Mouse (Mus musculus): ENCODE results near the gene D430042O09Rik. TPM values are rescaled to one million over a fixed set of nuclear protein-coding genes. Genes with fewer than 3 reads are reported as not detected.

D430042O09Rik gene
- polyA plus RNA-seq, 1 experiment from 2014 or later: 7.2 TPM

- H3K9ac ChIP-seq: no peak overlapping the region
- H3K4me2 ChIP-seq (replicated peaks): no peak overlapping the region
- no peak overlapping the region for H3K4me3 ChIP-seq (replicated peaks; ENCODE audit: low read length)
- no peaks in the 10 kb centered on the region for H3K9me3 ChIP-seq (ENCODE audit: control insufficient read depth, low read length)
- WGBS: 42% methylated on average over 5 of the region's 5 CpGs
- no peaks in the 10 kb centered on the region for H3K36me3 ChIP-seq (replicated peaks; ENCODE audit: control insufficient read depth, insufficient read depth)
- no peak for ATAC-seq (ENCODE audit: low FRiP score)
- peaks cover 9% of the 10 kb centered on the region for H3K4me1 ChIP-seq (replicated peaks; ENCODE audit: control insufficient read depth, insufficient read depth, low read length)
- peak; percentile 44 for DNase-seq (ENCODE audit: low spot score)
- H3K27ac ChIP-seq: no peak overlapping the region
- no peaks in the 10 kb centered on the region for H3K27me3 ChIP-seq (ENCODE audit: control insufficient read depth, insufficient read depth, low read length)
Observed at GRCm38 (mm10) chr7:125723189-125723972, 15.7 kb downstream of the D430042O09Rik start.

- Histone ChIP-seq H3K27me3 (ENCODE audit: control insufficient read depth, insufficient read depth, low read length) (no peaks in the 10 kb centered on the region), H3K9ac (no peak overlapping the region), H3K4me1 (replicated peaks; ENCODE audit: control insufficient read depth, insufficient read depth, low read length) (peaks cover 8% of the 10 kb centered on the region; the same call in 1 of the 2 replicates), H3K4me2 (replicated peaks) (no peak overlapping the region), H3K27ac (no peak overlapping the region), H3K9me3 (ENCODE audit: control insufficient read depth, low read length) (no peaks in the 10 kb centered on the region), H3K4me3 (replicated peaks; ENCODE audit: low read length) (no peak overlapping the region), H3K36me3 (replicated peaks; ENCODE audit: control insufficient read depth, insufficient read depth) (no peaks in the 10 kb centered on the region)
- DNase-seq (ENCODE audit: low spot score): no peak
- no peak for ATAC-seq (ENCODE audit: low FRiP score)
Observed at GRCm38 (mm10) chr7:125731679-125732078, 24.0 kb downstream of the D430042O09Rik start.

- WGBS: 93% methylated on average over 4 of the region's 4 CpGs
- ATAC-seq (ENCODE audit: low FRiP score): no peak
Observed at GRCm38 (mm10) chr7:125733791-125734190, 26.1 kb downstream of the D430042O09Rik start.

GRCm38 (mm10) chr7:125736366-125737015 lies 28.8 kb downstream of the D430042O09Rik start:
- Histone ChIP-seq H3K9ac (no peak overlapping the region), H3K36me3 (replicated peaks; ENCODE audit: control insufficient read depth, insufficient read depth) (no peaks in the 10 kb centered on the region), H3K27me3 (ENCODE audit: control insufficient read depth, insufficient read depth, low read length) (no peaks in the 10 kb centered on the region), H3K4me3 (replicated peaks; ENCODE audit: low read length) (no peak overlapping the region), H3K27ac (no peak overlapping the region), H3K9me3 (ENCODE audit: control insufficient read depth, low read length) (no peaks in the 10 kb centered on the region), H3K4me1 (replicated peaks; ENCODE audit: control insufficient read depth, insufficient read depth, low read length) (peaks cover 3% of the 10 kb centered on the region; the same call in 1 of the 2 replicates), H3K4me2 (replicated peaks) (no peak overlapping the region)
- 89% methylated on average over 4 of the region's 4 CpGs for WGBS
- DNase-seq (ENCODE audit: low spot score) (no peak), ATAC-seq (ENCODE audit: low FRiP score) (no peak)

More at GRCm38 (mm10) chr7:125733791-125734190, 26.1 kb downstream of the D430042O09Rik start:
- Histone ChIP-seq H3K4me3 (replicated peaks; ENCODE audit: low read length) (no peak overlapping the region), H3K27ac (no peak overlapping the region), H3K9ac (no peak overlapping the region), H3K9me3 (ENCODE audit: control insufficient read depth, low read length) (no peaks in the 10 kb centered on the region), H3K27me3 (ENCODE audit: control insufficient read depth, insufficient read depth, low read length) (no peaks in the 10 kb centered on the region), H3K4me1 (replicated peaks; ENCODE audit: control insufficient read depth, insufficient read depth, low read length) (peaks cover 8% of the 10 kb centered on the region; the same call in 1 of the 2 replicates), H3K36me3 (replicated peaks; ENCODE audit: control insufficient read depth, insufficient read depth) (no peaks in the 10 kb centered on the region), H3K4me2 (replicated peaks) (no peak overlapping the region)
- no peak for DNase-seq (ENCODE audit: low spot score)

GRCm38 (mm10) chr7:125740521-125740920 lies 32.8 kb downstream of the D430042O09Rik start:
- WGBS: 84% methylated on average over 2 of the region's 2 CpGs
- no peaks in the 10 kb centered on the region for H3K27me3 ChIP-seq (ENCODE audit: control insufficient read depth, insufficient read depth, low read length)
- H3K36me3 ChIP-seq (replicated peaks; ENCODE audit: control insufficient read depth, insufficient read depth): no peaks in the 10 kb centered on the region
- no peaks in the 10 kb centered on the region for H3K4me1 ChIP-seq (replicated peaks; ENCODE audit: control insufficient read depth, insufficient read depth, low read length)
- DNase-seq (ENCODE audit: low spot score): no peak
- H3K9me3 ChIP-seq (ENCODE audit: control insufficient read depth, low read length): no peaks in the 10 kb centered on the region
- H3K4me3 ChIP-seq (replicated peaks; ENCODE audit: low read length): no peak overlapping the region
- H3K4me2 ChIP-seq (replicated peaks): no peak overlapping the region
- ATAC-seq (ENCODE audit: low FRiP score): no peak
- H3K9ac ChIP-seq: no peak overlapping the region
- no peak overlapping the region for H3K27ac ChIP-seq

GRCm38 (mm10) chr7:125741271-125741703 lies 33.6 kb downstream of the D430042O09Rik start:
- no peaks in the 10 kb centered on the region for H3K36me3 ChIP-seq (replicated peaks; ENCODE audit: control insufficient read depth, insufficient read depth)
- no peak overlapping the region for H3K27ac ChIP-seq
- H3K4me3 ChIP-seq (replicated peaks; ENCODE audit: low read length): no peak overlapping the region
- no peaks in the 10 kb centered on the region for H3K27me3 ChIP-seq (ENCODE audit: control insufficient read depth, insufficient read depth, low read length)
- no peak for ATAC-seq (ENCODE audit: low FRiP score)
- no peak overlapping the region for H3K4me2 ChIP-seq (replicated peaks)
- 77% methylated on average over 1 of the region's 1 CpGs for WGBS
- H3K9me3 ChIP-seq (ENCODE audit: control insufficient read depth, low read length): no peaks in the 10 kb centered on the region
- no peak overlapping the region for H3K9ac ChIP-seq
- no peaks in the 10 kb centered on the region for H3K4me1 ChIP-seq (replicated peaks; ENCODE audit: control insufficient read depth, insufficient read depth, low read length)
- no peak for DNase-seq (ENCODE audit: low spot score)

GRCm38 (mm10) chr7:125744774-125745173 lies 37.1 kb downstream of the D430042O09Rik start:
- ATAC-seq (ENCODE audit: low FRiP score) (no peak), DNase-seq (ENCODE audit: low spot score) (no peak)
- WGBS: 92% methylated on average over 1 of the region's 1 CpGs
- Histone ChIP-seq H3K27ac (no peak overlapping the region), H3K27me3 (ENCODE audit: control insufficient read depth, insufficient read depth, low read length) (no peaks in the 10 kb centered on the region), H3K9ac (no peak overlapping the region), H3K9me3 (ENCODE audit: control insufficient read depth, low read length) (no peaks in the 10 kb centered on the region), H3K4me3 (replicated peaks; ENCODE audit: low read length) (no peak overlapping the region), H3K36me3 (replicated peaks; ENCODE audit: control insufficient read depth, insufficient read depth) (no peaks in the 10 kb centered on the region), H3K4me1 (replicated peaks; ENCODE audit: control insufficient read depth, insufficient read depth, low read length) (no peaks in the 10 kb centered on the region), H3K4me2 (replicated peaks) (no peak overlapping the region)

GRCm38 (mm10) chr7:125746621-125747315 lies 39.1 kb downstream of the D430042O09Rik start:
- ATAC-seq (ENCODE audit: low FRiP score) (no peak), DNase-seq (ENCODE audit: low spot score) (no peak)
- Histone ChIP-seq H3K4me1 (replicated peaks; ENCODE audit: control insufficient read depth, insufficient read depth, low read length) (no peaks in the 10 kb centered on the region), H3K9ac (no peak overlapping the region), H3K27me3 (ENCODE audit: control insufficient read depth, insufficient read depth, low read length) (no peaks in the 10 kb centered on the region), H3K27ac (no peak overlapping the region), H3K9me3 (ENCODE audit: control insufficient read depth, low read length) (no peaks in the 10 kb centered on the region), H3K4me3 (replicated peaks; ENCODE audit: low read length) (no peak overlapping the region), H3K4me2 (replicated peaks) (no peak overlapping the region), H3K36me3 (replicated peaks; ENCODE audit: control insufficient read depth, insufficient read depth) (no peaks in the 10 kb centered on the region)
- 85% methylated on average over 2 of the region's 2 CpGs for WGBS

- H3K4me1 ChIP-seq (replicated peaks; ENCODE audit: control insufficient read depth, insufficient read depth, low read length): no peaks in the 10 kb centered on the region
- no peaks in the 10 kb centered on the region for H3K9me3 ChIP-seq (ENCODE audit: control insufficient read depth, low read length)
- H3K4me3 ChIP-seq (replicated peaks; ENCODE audit: low read length): no peak overlapping the region
- no peak overlapping the region for H3K4me2 ChIP-seq (replicated peaks)
- ATAC-seq (ENCODE audit: low FRiP score): no peak
- no peaks in the 10 kb centered on the region for H3K36me3 ChIP-seq (replicated peaks; ENCODE audit: control insufficient read depth, insufficient read depth)
- 65% methylated on average over 7 of the region's 7 CpGs for WGBS
- H3K27me3 ChIP-seq (ENCODE audit: control insufficient read depth, insufficient read depth, low read length): no peaks in the 10 kb centered on the region
- no peak for DNase-seq (ENCODE audit: low spot score)
- H3K27ac ChIP-seq: no peak overlapping the region
- H3K9ac ChIP-seq: no peak overlapping the region
Observed at GRCm38 (mm10) chr7:125747316-125747690, 39.6 kb downstream of the D430042O09Rik start.
